Comparison of ENCODE assay signal across 9 mouse cellular contexts in the genomic region with DNA sequence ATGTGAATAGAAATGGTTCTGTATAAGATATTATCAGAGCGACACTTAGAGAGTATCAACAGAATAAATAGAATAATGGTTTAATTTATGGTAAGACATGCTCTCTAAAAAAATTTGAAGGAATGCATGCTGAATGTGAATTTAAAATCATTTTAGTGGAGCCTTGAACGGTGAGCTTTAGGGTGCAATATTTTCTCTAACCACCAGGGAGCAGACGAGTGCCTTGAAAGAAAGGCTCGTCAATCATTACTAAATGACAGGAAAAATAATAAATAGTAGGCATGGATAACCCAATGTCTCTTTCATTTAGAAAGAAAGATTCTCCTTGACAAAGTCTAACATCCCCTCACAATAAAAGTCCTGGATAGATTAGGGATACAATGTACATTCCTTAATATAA. TPM values are rescaled to one million over a fixed set of nuclear protein-coding genes. Genes with fewer than 3 reads are reported as not detected.
DNase-seq lines count a peak whose midpoint lies in the region; ATAC-seq and TF ChIP-seq lines count a peak whose summit lies in the region.
"Had no signal": no experiment of that assay in that cellular context is flagged by ENCODE, and none has a peak within 500 bp of the region (broad histone marks: within the 10 kb centered on the region; RNA-seq: fewer than 3 reads in every experiment).

No protein-coding gene starts in this region.

- TF ChIP-seq POLR2A in thymus, adult 2 months (IDR thresholded peaks at IDR 0.05; ENCODE audit: control insufficient read depth, extremely low read depth, insufficient read depth, low read length, poor library complexity): no peak

- ATAC-seq in hindbrain, embryonic 16.5 days: no peak

- H3K9me3 ChIP-seq in hindbrain, embryonic 10.5 days: no peaks in the 10 kb centered on the region
- H3K9me3 ChIP-seq in hindbrain, embryonic 16.5 days (ENCODE audit: control insufficient read depth, low read length): no peaks in the 10 kb centered on the region
- H3K9me3 ChIP-seq: neural tube, embryonic 12.5 days had no signal

- no peaks in the 10 kb centered on the region for H3K4me1 ChIP-seq in hindbrain, embryonic 10.5 days (replicated peaks)
- no peaks in the 10 kb centered on the region for H3K4me1 ChIP-seq in hindbrain, embryonic 16.5 days (ENCODE audit: control insufficient read depth, insufficient read depth, low read depth, low read length)
- H3K4me1 ChIP-seq in thymus, adult 2 months (replicated peaks; ENCODE audit: control insufficient read depth, insufficient read depth, low read length): no peaks in the 10 kb centered on the region
- H3K4me1 ChIP-seq: neural tube, embryonic 12.5 days had no signal

- no peak overlapping the region for H3K4me2 ChIP-seq in hindbrain, embryonic 16.5 days (ENCODE audit: low read length)
- H3K4me2 ChIP-seq: neural tube, embryonic 12.5 days had no signal

- no peak overlapping the region for H3K27ac ChIP-seq in hindbrain, embryonic 10.5 days
- no peak overlapping the region for H3K27ac ChIP-seq in hindbrain, embryonic 16.5 days (ENCODE audit: low read depth, low read length)
- no peak overlapping the region for H3K27ac ChIP-seq in thymus, adult 2 months (ENCODE audit: control insufficient read depth, insufficient read depth, low read length)
- H3K27ac ChIP-seq: neural tube, embryonic 12.5 days had no signal

- WGBS in hindbrain, embryonic 10.5 days: 11% methylated on average over 4 of the region's 4 CpGs
- 15% methylated on average over 4 of the region's 4 CpGs for WGBS in hindbrain, embryonic 16.5 days
- 13% methylated on average over 4 of the region's 4 CpGs for WGBS in thymus, adult 2 months

- H3K9ac ChIP-seq in hindbrain, embryonic 16.5 days (ENCODE audit: low read depth, low read length): no peak overlapping the region
- H3K9ac ChIP-seq: neural tube, embryonic 12.5 days had no signal

- no peaks in the 10 kb centered on the region for H3K36me3 ChIP-seq in hindbrain, embryonic 10.5 days
- no peaks in the 10 kb centered on the region for H3K36me3 ChIP-seq in hindbrain, embryonic 16.5 days (ENCODE audit: control insufficient read depth, insufficient read depth, low read length)
- H3K36me3 ChIP-seq in thymus, adult 2 months (ENCODE audit: control insufficient read depth, insufficient read depth, low read length): no peaks in the 10 kb centered on the region
- H3K36me3 ChIP-seq: neural tube, embryonic 12.5 days had no signal

- TF ChIP-seq CTCF in thymus, adult 2 months (IDR thresholded peaks at IDR 0.05; ENCODE audit: borderline replicate concordance, control insufficient read depth, extremely low read depth, insufficient read depth, low read length, poor library complexity): no peak

- DNase-seq in hindbrain, embryonic 10.5 days (ENCODE audit: low spot score): peak; percentile 6
- DNase-seq in thymus, postnatal 4 days: peak; percentile 19
- DNase-seq in thymus, adult 2 months: no peak
- DNase-seq in embryo, embryonic 10.5 days (ENCODE audit: low spot score): peak; percentile 62
- DNase-seq in layer of hippocampus, postnatal 14 days (ENCODE audit: low spot score in 2 of 2): peak; percentile 40 to 55
- DNase-seq in spleen, postnatal 14 days (ENCODE audit: low spot score in 2 of 2): no peak
- DNase-seq in natural killer cell, adult 2 months (ENCODE audit: low spot score in 2 of 2): no peak

- no peaks in the 10 kb centered on the region for H3K27me3 ChIP-seq in hindbrain, embryonic 10.5 days (ENCODE audit: insufficient read depth, poor library complexity, severe bottlenecking)
- no peaks in the 10 kb centered on the region for H3K27me3 ChIP-seq in hindbrain, embryonic 16.5 days (replicated peaks; ENCODE audit: control insufficient read depth, insufficient read depth, low read length)
- H3K27me3 ChIP-seq in thymus, adult 2 months (ENCODE audit: control insufficient read depth, insufficient read depth, low read length): no peaks in the 10 kb centered on the region
- H3K27me3 ChIP-seq: neural tube, embryonic 12.5 days had no signal

- H3K4me3 ChIP-seq in hindbrain, embryonic 10.5 days: no peak overlapping the region
- no peak overlapping the region for H3K4me3 ChIP-seq in hindbrain, embryonic 16.5 days (ENCODE audit: low read length)
- no peak overlapping the region for H3K4me3 ChIP-seq in thymus, adult 2 months (ENCODE audit: control insufficient read depth, insufficient read depth, low read length)
- H3K4me3 ChIP-seq: neural tube, embryonic 12.5 days had no signal

RNA-seq across cellular contexts. Expression of gene Myf5, which starts 43.2 kb away (rescaled TPM):
- polyA plus RNA-seq in hindbrain, embryonic 10.5 days (2016; fragmentation: Nextera tagmentation; extraction: Ambion mirVana): 1.1 and 4.3 TPM in 2 replicates
- 0.24 TPM in 1 of 2 replicates, not detected in the other for polyA plus RNA-seq in hindbrain, embryonic 16.5 days (2015; fragmentation: Nextera tagmentation; extraction: Ambion mirVana)
- not detected in 2 replicates for polyA plus RNA-seq in thymus, adult 2 months (2012; rRNA removed)
- total RNA-seq in layer of hippocampus, postnatal 14 days (2021): not detected

RNA-seq across cellular contexts. Expression of gene Myf6, which starts 51.8 kb away (rescaled TPM):
- 0.12 TPM in 1 of 2 replicates, not detected in the other for polyA plus RNA-seq in hindbrain, embryonic 10.5 days (2016; fragmentation: Nextera tagmentation; extraction: Ambion mirVana)
- 0.74 TPM in 1 of 2 replicates, not detected in the other for polyA plus RNA-seq in hindbrain, embryonic 16.5 days (2015; fragmentation: Nextera tagmentation; extraction: Ambion mirVana)
- polyA plus RNA-seq in thymus, adult 2 months (2012; rRNA removed): not detected in 2 replicates
- total RNA-seq in layer of hippocampus, postnatal 14 days (2021): not detected

Comparison
In these comparisons a context has a peak if more than half of its experiments do, and no peak if none do; other contexts are left out.
1. DNase-seq: peak in hindbrain, embryonic 10.5 days (single experiment), thymus, postnatal 4 days (single experiment), embryo, embryonic 10.5 days (single experiment) and layer of hippocampus, postnatal 14 days (2 of 2); none in thymus, adult 2 months (single experiment), spleen, postnatal 14 days (0 of 2) and natural killer cell, adult 2 months (0 of 2).